Mouse (Mus musculus) mesoderm, embryonic 11.5 days (tissue): ENCODE measurements around the gene Magi2.
"Not testable (repeated sequence)": the region's sequence is repeated elsewhere in the genome, so short reads cannot be mapped to it uniquely, and the experiment has no call there.

Experiments
- DNase-seq: peaks from one replicate; pipeline ENCODE4 v3.0.0-alpha.2; 2012; ENCODE audit warnings: low read depth, low spot score

Gene Magi2

GRCm38 (mm10) chr5:20702480-20703303 is 1475.9 kb downstream of the Magi2 start:
- DNase-seq: peak; percentile 59

DNA sequence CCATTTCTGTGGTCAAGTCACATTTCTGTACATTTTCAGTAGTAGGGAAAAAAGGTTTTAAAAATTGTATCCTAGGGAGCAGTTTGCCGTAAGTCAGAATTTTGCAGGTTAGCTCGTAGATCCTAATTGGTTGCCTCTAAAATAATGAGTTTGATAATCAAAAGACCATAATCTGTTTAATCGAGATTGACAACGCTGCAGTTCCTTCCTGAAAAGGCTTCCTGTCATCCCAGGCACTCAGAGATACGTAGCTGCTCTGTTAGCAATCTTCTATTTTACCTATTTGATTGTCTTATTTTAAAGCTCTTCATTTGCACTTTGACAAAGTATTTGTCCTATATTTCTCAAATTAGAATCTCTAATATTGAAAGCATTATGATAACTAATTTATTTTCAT is 1476.5 kb downstream of the Magi2 start:
- no peak for DNase-seq

GRCm38 (mm10) chr5:20703971-20704575 is 1477.2 kb downstream of the Magi2 start:
- no peak for DNase-seq

GRCm38 (mm10) chr5:20704886-20705285 is 1478.0 kb downstream of the Magi2 start:
- no peak for DNase-seq

DNA sequence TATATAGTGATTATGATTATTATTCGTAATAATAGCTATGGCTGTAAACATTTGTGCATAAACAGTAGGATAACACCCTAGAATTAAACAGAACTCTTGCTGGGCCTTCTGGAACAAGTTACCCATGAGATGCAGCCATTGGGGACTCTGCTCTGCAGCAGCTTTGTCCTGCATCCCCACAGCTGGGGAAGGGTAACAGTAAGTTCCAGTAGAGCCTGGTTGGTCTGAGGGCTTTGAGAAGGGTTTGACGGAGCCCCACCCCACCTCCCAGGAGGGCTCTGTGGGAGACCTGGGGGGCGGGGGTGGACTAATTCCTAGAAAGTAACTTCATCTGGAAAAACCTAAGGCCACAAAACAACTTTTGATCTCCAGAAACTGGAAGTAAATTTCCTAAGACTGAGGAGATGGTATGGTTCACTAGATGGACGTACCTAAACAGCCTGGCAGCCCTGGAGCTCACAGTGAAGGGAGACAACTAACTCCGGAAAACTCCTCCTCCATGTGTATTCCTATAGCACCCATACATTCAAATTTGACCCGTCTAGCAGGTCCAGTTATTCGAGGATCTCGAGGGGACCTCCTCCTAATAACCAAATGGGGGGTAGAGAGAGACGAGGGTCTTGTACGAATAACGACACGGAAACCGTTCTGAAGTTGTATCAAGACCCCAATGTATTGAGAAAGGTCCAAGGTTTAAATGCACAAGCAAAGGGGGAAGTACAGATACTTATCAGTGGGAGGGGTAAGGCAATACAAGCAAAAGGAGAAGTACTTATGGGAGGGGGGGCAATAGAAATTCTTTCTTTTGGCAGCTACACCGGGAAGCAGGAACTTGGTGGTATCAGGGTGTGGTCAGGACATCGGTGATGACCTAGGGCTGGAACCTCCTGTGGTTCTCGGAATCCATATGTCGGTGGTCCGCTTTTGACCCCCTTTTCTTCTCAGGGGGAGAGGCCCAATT is 1479.8 kb downstream of the Magi2 start:
- DNase-seq: not testable (repeated sequence)

DNA sequence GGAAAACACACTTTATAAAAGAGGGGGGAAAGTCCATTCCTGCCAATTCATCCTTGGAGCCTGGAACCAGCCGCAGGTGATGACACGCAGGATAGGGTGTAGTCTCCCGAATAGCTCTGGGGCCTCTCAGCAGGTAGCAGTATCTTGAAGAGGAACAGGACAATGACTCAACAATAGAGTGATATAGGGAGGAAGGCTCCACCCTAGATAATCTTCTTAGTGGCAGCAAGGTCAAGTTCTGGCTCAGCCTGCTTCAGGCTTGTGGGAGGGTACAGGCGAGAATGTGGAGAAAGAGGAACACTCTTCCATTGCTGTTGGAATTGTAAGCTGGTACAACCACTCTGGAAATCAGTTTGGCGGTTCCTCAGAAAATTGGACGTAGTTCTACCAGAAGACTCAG is 1484.0 kb downstream of the Magi2 start:
- not testable (repeated sequence) for DNase-seq

- not testable (repeated sequence) for DNase-seq
These were observed 1487.8 kb downstream of the Magi2 start for GRCm38 (mm10) chr5:20714619-20715018.

GRCm38 (mm10) chr5:20715980-20716379 is 1489.1 kb downstream of the Magi2 start:
- DNase-seq: not testable (repeated sequence)

DNA sequence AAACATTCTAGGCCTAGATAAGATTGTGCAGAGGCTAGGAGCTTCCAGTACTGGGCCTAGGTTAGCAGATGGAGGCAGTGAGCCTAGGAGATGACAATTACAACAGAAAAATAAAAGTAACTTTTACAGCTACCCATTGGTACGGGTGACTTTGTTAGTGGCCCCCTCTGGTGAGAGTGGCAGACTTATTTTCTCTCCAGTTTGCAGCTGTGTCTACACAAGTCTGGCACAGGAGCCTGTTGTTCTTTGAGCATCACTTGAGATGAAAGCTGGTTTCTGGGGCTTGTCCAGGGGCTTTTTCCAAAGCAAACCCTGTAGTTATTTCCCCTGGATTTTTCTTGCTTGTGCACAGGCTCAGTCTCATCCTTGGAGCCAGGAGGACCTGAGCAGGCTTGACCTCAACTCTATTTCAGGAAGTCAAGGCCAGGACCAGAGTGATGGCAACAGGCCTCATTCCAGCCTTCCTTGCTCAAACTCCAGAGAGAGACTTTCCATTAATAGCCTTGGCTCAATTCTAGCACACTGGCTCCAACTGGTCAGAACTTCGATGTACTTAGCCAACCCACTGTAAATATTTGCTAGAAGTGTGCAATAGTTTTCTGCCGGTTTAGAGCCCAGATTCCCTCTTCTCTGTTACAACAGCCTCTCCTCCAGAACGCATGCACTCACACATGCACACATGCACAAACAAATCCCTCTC is 1493.5 kb downstream of the Magi2 start:
- no peak for DNase-seq

GRCm38 (mm10) chr5:20723226-20723625 is 1496.4 kb downstream of the Magi2 start:
- not testable (repeated sequence) for DNase-seq

GRCm38 (mm10) chr5:20738795-20739194 is 1512.0 kb downstream of the Magi2 start:
- DNase-seq: no peak

DNA sequence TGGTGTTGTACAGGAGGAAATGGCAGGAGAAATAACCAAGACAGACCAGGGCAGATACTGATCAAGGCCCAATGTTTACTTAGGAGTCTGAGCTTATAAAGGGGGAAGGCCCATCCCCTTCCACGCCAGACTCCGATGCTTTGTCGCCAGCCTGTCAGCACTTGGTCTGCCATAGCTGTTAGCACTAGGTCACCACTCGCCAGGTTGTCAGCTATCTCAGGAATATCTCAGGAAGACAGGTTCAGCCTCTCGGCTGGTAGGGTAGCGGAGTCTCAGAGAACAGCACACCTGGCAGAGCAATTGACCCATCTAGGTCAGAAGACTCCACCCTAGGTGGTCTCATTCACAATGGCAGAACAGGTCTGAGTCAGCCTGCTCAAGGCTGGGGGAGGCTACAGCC is 1514.4 kb downstream of the Magi2 start:
- no peak for DNase-seq

DNA sequence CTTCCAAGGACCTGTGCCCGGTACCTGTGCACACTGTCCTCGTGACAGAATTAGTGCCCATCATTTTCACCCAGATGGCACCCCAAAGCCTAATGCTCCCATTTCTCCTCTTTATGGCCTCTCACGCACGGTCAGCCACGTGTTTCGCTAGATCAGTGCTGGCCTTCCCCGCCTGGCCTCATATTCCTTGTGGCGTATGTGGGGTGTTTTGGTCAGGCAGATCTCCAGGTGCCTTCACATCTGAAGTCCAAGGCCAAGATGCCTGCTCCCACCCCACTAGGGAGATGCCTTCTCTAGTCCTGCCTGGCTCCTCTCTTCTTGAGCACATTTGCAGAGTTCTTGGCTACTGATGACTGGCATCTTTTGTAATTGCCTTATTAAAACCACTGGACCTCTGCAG is 1515.1 kb downstream of the Magi2 start:
- DNase-seq: no peak

GRCm38 (mm10) chr5:20748142-20748541 is 1521.3 kb downstream of the Magi2 start:
- DNase-seq: no peak

- no peak for DNase-seq
These were observed 1522.0 kb downstream of the Magi2 start for GRCm38 (mm10) chr5:20748856-20749255.

DNA sequence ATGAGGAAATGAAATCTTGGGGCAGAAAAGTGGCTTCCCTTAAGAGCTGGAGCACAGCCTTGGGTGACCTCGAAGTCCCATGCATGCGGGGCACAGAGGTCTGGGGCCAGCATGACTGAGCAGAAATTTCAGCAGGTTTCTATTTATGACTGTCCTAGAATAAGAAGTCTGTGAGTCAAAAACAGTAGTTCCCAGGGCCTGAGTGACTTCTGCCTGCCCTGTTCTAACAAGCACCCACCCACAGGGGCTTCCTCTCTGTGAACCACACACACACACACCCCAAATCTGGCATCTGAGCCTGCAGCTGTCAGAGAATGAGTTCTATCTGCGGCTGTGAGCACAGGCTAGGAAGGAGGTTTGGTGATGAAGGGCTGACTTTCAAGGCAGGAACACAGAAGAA is 1522.7 kb downstream of the Magi2 start:
- DNase-seq: no peak

DNA sequence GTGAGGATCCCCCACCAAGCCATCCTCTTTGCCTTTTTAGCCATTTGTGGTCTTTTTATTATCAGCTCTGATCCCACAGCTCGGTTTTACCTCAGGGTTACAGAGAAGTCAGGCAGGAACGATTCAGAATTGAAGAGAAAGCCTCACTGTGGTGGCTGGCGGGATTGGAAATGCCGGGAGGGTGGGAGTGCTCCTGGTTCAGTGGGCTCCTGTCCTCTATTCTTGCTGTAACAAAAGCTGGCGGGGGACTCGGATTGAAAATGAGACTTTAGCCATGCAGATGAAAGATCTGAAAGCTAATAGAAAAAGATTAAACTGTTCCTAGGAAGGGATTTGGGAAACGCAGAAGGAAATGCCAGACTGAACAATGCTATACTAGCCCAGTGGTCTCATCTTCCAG is 1524.2 kb downstream of the Magi2 start:
- no peak for DNase-seq

- DNase-seq: no peak
These were observed 1524.9 kb downstream of the Magi2 start for GRCm38 (mm10) chr5:20751696-20752095.

DNA sequence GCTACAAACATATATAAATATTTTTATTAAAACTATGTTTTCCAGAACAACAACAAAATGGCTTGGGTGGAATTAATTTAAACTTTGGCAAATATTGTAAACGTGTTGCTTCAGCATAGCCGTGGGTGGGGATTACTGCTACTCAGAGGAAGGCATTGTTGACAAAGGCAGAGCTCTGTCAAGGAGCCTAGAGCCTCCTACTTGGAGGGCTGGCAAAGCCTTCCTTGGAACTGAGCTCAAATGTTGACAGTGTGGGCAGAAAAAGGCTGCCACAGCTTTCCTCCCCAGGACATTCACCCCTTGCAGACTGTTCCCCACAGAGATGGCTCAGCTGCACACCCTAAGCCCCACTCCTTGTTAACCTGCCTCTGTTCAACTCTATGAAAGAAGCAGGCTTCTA is 1526.3 kb downstream of the Magi2 start:
- DNase-seq: no peak

DNA sequence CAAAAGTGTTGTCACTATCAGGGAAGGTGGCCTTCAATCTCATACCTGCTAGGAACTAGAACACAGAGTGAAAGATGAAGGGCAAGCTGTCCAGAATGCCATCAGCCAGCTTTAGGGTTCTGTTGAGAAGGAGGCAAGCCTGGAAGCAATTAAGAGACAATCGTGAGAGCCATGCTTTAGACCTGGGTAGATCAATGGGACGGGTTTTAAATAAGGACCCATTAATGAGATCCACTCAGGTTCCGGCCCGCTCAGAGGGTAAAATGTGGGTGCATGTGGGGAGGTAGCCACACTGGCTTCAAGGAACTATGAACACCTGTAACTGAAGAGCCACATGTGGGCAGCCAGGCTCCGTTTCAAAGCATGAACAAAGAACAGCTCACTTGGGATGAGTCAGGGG is 1527.1 kb downstream of the Magi2 start:
- no peak for DNase-seq
